Mouse (Mus musculus): ENCODE data around the gene Mars.
A peak's percentile ranks its signal among the peaks of the same experiment; 100 is the strongest.

Mars gene

GRCm38 (mm10) chr10:127311476-127312355, at the start of gene Mars:
Gene Mars (minus strand): TSS chr10:127311786.
- Histone ChIP-seq H3K27me3 (ENCODE audit: control insufficient read depth, insufficient read depth, low read length, poor library complexity, severe bottlenecking) (no peaks in the 10 kb centered on the region), H3K36me3 (ENCODE audit: control insufficient read depth, insufficient read depth, low read length, poor library complexity, severe bottlenecking) (peaks cover 3% of the 10 kb centered on the region)
- peak; percentile 95 for DNase-seq (ENCODE audit: low read depth, low spot score)

DNA sequence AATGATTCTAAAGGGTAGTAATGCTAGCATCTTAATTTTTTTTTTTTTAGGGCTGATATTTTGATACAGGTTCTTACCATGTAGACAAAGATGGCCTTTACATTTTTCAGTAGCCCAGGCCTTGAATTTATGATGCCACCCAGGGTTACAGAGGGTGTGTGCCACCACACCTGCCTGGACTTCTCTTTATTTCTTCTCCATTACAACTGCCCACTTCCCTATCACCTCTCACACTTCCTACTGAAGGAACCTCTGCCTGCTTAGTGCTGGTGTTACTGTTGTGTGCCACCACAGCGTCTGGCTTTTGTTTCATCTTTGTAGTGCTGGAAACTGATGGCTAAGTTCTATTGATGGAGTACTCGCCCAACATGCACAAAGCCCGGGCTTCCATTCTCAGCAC, 49.1 kb upstream of the Mars start:
- no peak for DNase-seq (ENCODE audit: low read depth, low spot score)
- Histone ChIP-seq H3K27me3 (ENCODE audit: control insufficient read depth, insufficient read depth, low read length, poor library complexity, severe bottlenecking) (no peaks in the 10 kb centered on the region), H3K36me3 (ENCODE audit: control insufficient read depth, insufficient read depth, low read length, poor library complexity, severe bottlenecking) (no peaks in the 10 kb centered on the region)

GRCm38 (mm10) chr10:127355336-127355735, 43.8 kb upstream of the Mars start:
- DNase-seq (ENCODE audit: low read depth, low spot score): no peak
- no peaks in the 10 kb centered on the region for H3K27me3 ChIP-seq (ENCODE audit: control insufficient read depth, insufficient read depth, low read length, poor library complexity, severe bottlenecking)
- no peaks in the 10 kb centered on the region for H3K36me3 ChIP-seq (ENCODE audit: control insufficient read depth, insufficient read depth, low read length, poor library complexity, severe bottlenecking)

- DNase-seq (ENCODE audit: low read depth, low spot score): no peak
- H3K36me3 ChIP-seq (ENCODE audit: control insufficient read depth, insufficient read depth, low read length, poor library complexity, severe bottlenecking): no peaks in the 10 kb centered on the region
- H3K27me3 ChIP-seq (ENCODE audit: control insufficient read depth, insufficient read depth, low read length, poor library complexity, severe bottlenecking): no peaks in the 10 kb centered on the region
These were observed 42.6 kb upstream of the Mars start, which contains the start of gene Inhbe for GRCm38 (mm10) chr10:127353909-127354895. Gene Inhbe (minus strand): TSS chr10:127354411.

GRCm38 (mm10) chr10:127352766-127353165, 41.2 kb upstream of the Mars start:
- H3K27me3 ChIP-seq (ENCODE audit: control insufficient read depth, insufficient read depth, low read length, poor library complexity, severe bottlenecking): no peaks in the 10 kb centered on the region
- H3K36me3 ChIP-seq (ENCODE audit: control insufficient read depth, insufficient read depth, low read length, poor library complexity, severe bottlenecking): no peaks in the 10 kb centered on the region
- no peak for DNase-seq (ENCODE audit: low read depth, low spot score)

DNA sequence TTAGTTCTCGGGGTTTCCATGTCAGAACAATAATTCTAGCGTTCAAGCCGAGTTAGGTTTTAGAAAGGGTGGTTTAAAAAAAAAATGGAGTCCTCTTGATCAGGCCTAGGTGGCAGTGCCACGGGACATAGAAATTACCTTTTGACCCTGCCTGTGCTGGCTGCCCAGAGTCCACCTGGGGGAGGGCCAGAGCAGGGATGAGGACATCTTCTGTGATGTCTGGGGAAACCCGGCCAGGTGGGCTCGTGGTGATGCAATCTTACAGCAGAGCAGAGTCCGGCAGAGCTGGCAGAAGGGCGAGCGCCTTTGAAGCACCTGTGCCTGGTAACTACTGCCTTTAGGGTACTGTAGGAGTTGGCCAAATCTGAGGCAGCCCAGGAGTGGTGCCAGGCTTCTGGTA, 40.6 kb upstream of the Mars start:
- H3K36me3 ChIP-seq (ENCODE audit: control insufficient read depth, insufficient read depth, low read length, poor library complexity, severe bottlenecking): no peaks in the 10 kb centered on the region
- H3K27me3 ChIP-seq (ENCODE audit: control insufficient read depth, insufficient read depth, low read length, poor library complexity, severe bottlenecking): no peaks in the 10 kb centered on the region
- no peak for DNase-seq (ENCODE audit: low read depth, low spot score)

- no peak for DNase-seq (ENCODE audit: low read depth, low spot score)
- no peaks in the 10 kb centered on the region for H3K27me3 ChIP-seq (ENCODE audit: control insufficient read depth, insufficient read depth, low read length, poor library complexity, severe bottlenecking)
- no peaks in the 10 kb centered on the region for H3K36me3 ChIP-seq (ENCODE audit: control insufficient read depth, insufficient read depth, low read length, poor library complexity, severe bottlenecking)
These were observed 40.1 kb upstream of the Mars start for GRCm38 (mm10) chr10:127351719-127352118.

GRCm38 (mm10) chr10:127351285-127351595, 39.7 kb upstream of the Mars start:
- Histone ChIP-seq H3K27me3 (ENCODE audit: control insufficient read depth, insufficient read depth, low read length, poor library complexity, severe bottlenecking) (no peaks in the 10 kb centered on the region), H3K36me3 (ENCODE audit: control insufficient read depth, insufficient read depth, low read length, poor library complexity, severe bottlenecking) (no peaks in the 10 kb centered on the region)
- DNase-seq (ENCODE audit: low read depth, low spot score): no peak

- no peaks in the 10 kb centered on the region for H3K36me3 ChIP-seq (ENCODE audit: control insufficient read depth, insufficient read depth, low read length, poor library complexity, severe bottlenecking)
- H3K27me3 ChIP-seq (ENCODE audit: control insufficient read depth, insufficient read depth, low read length, poor library complexity, severe bottlenecking): no peaks in the 10 kb centered on the region
- DNase-seq (ENCODE audit: low read depth, low spot score): peak; percentile 68
These were observed 39.2 kb upstream of the Mars start for GRCm38 (mm10) chr10:127350594-127351284.

- DNase-seq (ENCODE audit: low read depth, low spot score): no peak
- no peaks in the 10 kb centered on the region for H3K36me3 ChIP-seq (ENCODE audit: control insufficient read depth, insufficient read depth, low read length, poor library complexity, severe bottlenecking)
- no peaks in the 10 kb centered on the region for H3K27me3 ChIP-seq (ENCODE audit: control insufficient read depth, insufficient read depth, low read length, poor library complexity, severe bottlenecking)
These were observed 38.2 kb upstream of the Mars start for GRCm38 (mm10) chr10:127349810-127350209.

GRCm38 (mm10) chr10:127348957-127349356, 37.4 kb upstream of the Mars start:
- Histone ChIP-seq H3K27me3 (ENCODE audit: control insufficient read depth, insufficient read depth, low read length, poor library complexity, severe bottlenecking) (no peaks in the 10 kb centered on the region), H3K36me3 (ENCODE audit: control insufficient read depth, insufficient read depth, low read length, poor library complexity, severe bottlenecking) (no peaks in the 10 kb centered on the region)
- peak; percentile 31 for DNase-seq (ENCODE audit: low read depth, low spot score)

GRCm38 (mm10) chr10:127346173-127346572, 34.6 kb upstream of the Mars start:
- H3K27me3 ChIP-seq (ENCODE audit: control insufficient read depth, insufficient read depth, low read length, poor library complexity, severe bottlenecking): peaks cover 3% of the 10 kb centered on the region; the same call in 1 of the 2 replicates

GRCm38 (mm10) chr10:127343029-127343428, 31.4 kb upstream of the Mars start:
- peaks cover 3% of the 10 kb centered on the region; the same call in 1 of the 2 replicates for H3K27me3 ChIP-seq (ENCODE audit: control insufficient read depth, insufficient read depth, low read length, poor library complexity, severe bottlenecking)
- DNase-seq (ENCODE audit: low read depth, low spot score): no peak

More at GRCm38 (mm10) chr10:127346173-127346572, 34.6 kb upstream of the Mars start:
- no peaks in the 10 kb centered on the region for H3K36me3 ChIP-seq (ENCODE audit: control insufficient read depth, insufficient read depth, low read length, poor library complexity, severe bottlenecking)
- DNase-seq (ENCODE audit: low read depth, low spot score): no peak

GRCm38 (mm10) chr10:127341891-127342639, 30.5 kb upstream of the Mars start, which contains the start of gene Gli1:
Gene Gli1 (minus strand): TSS chr10:127341974.
- peak; percentile 85 for DNase-seq (ENCODE audit: low read depth, low spot score)
- H3K27me3 ChIP-seq (ENCODE audit: control insufficient read depth, insufficient read depth, low read length, poor library complexity, severe bottlenecking): peaks cover 3% of the 10 kb centered on the region; the same call in 1 of the 2 replicates
- no peaks in the 10 kb centered on the region for H3K36me3 ChIP-seq (ENCODE audit: control insufficient read depth, insufficient read depth, low read length, poor library complexity, severe bottlenecking)

More at GRCm38 (mm10) chr10:127343029-127343428, 31.4 kb upstream of the Mars start:
- H3K36me3 ChIP-seq (ENCODE audit: control insufficient read depth, insufficient read depth, low read length, poor library complexity, severe bottlenecking): no peaks in the 10 kb centered on the region

Measured in splenic B cell, adult 2 months (primary cell).